Mouse (Mus musculus) midbrain, embryonic 13.5 days (tissue): Measurements from ENCODE around the gene Leprot. TPM values are rescaled to one million over a fixed set of nuclear protein-coding genes. Genes with fewer than 3 reads are reported as not detected.

ENCODE experiments used
- ATAC-seq: fragments of 200-750 bp; cut with Nextera tagmentation; 2 replicates; pipeline ENCODE4 v1.8.0; 2017; ENCODE audit warnings: mild to moderate bottlenecking, moderate TSS enrichment, moderate library complexity
- H3K27ac ChIP-seq: fragments of 300-500 bp; sonication (generic); 2 replicates; pipeline ENCODE4 v1.5.1; 2015; ENCODE audit warnings: inconsistent platforms, mild to moderate bottlenecking, moderate library complexity
- H3K27me3 ChIP-seq: fragments of 300-500 bp; sonication (generic); 2 replicates; pipeline ENCODE4 v1.6.1; 2015; ENCODE audit warnings: mild to moderate bottlenecking, inconsistent platforms
- H3K36me3 ChIP-seq: fragments of 300-500 bp; sonication (generic); 2 replicates; pipeline ENCODE4 v1.6.1; 2015; ENCODE audit warnings: mild to moderate bottlenecking, inconsistent platforms
- H3K4me1 ChIP-seq: fragments of 300-500 bp; sonication (generic); replicated peaks from 2 replicates; pipeline ENCODE4 v1.6.1; 2015; ENCODE audit warnings: inconsistent platforms
- H3K4me2 ChIP-seq: fragments of 300-500 bp; sonication (generic); replicated peaks from 2 replicates; pipeline ENCODE4 v1.6.1; 2015; ENCODE audit warnings: moderate library complexity, mild to moderate bottlenecking, inconsistent platforms
- H3K4me3 ChIP-seq: fragments of 300-500 bp; sonication (generic); replicated peaks from 2 replicates; pipeline ENCODE4 v1.5.1; 2015; ENCODE audit warnings: mild to moderate bottlenecking, inconsistent platforms
- H3K9ac ChIP-seq: fragments of 300-500 bp; sonication (generic); replicated peaks from 2 replicates; pipeline ENCODE4 v1.6.1; 2015; ENCODE audit warnings: mild to moderate bottlenecking, inconsistent platforms
- H3K9me3 ChIP-seq: fragments of 300-500 bp; sonication (generic); 2 replicates; pipeline ENCODE4 v1.6.1; 2016; ENCODE audit warnings: mild to moderate bottlenecking, inconsistent platforms
- WGBS: fragments of 180-500 bp; shearing (Covaris S2); methylation state at CpG from one replicate; pipeline ENCODE4 v1.1.7; 2015; 5-methylcytosine and 5-hydroxymethylcytosine counted together
- polyA plus RNA-seq: library from polyadenylated mRNA; unstranded; fragments of >200 nt; fragmentation: Nextera tagmentation; extraction: Ambion mirVana; gene quantifications from 2 replicates; pipeline ENCODE4 v1.2.1, GENCODE M21; 2015

Leprot gene
- polyA plus RNA-seq, 1 experiment from 2014 or later = 94.2 TPM

DNA sequence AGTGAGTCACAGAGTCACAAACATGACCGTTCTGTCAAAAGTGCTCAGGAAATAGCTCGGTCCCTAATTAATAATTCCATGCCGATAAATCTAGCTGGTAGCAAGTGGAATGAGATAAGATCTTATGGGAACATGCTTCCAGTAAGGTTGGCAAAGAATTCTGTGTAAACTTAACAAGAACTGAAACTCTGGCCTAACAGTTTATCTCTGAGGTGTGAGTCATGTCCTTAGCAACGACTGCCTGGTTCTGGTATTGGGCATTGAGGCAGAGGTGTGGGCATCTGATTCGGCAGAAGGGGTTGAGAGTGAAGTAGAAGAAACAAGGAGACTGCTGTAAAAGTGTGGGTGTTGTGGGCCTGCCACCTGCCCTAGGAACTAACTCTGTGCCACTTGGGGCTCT is 22.3 kb downstream of the Leprot start:
- no peaks in the 10 kb centered on the region for H3K36me3 ChIP-seq
- no peaks in the 10 kb centered on the region; the same call in 1 of the 2 replicates for H3K4me1 ChIP-seq
- 86% methylated on average over 5 of the region's 5 CpGs for WGBS
- H3K9me3 ChIP-seq = no peaks in the 10 kb centered on the region
- H3K27me3 ChIP-seq = no peaks in the 10 kb centered on the region
- no peak overlapping the region for H3K27ac ChIP-seq
- no peak overlapping the region for H3K4me3 ChIP-seq
- H3K9ac ChIP-seq = no peak overlapping the region
- no peak for ATAC-seq
- no peak overlapping the region for H3K4me2 ChIP-seq

DNA sequence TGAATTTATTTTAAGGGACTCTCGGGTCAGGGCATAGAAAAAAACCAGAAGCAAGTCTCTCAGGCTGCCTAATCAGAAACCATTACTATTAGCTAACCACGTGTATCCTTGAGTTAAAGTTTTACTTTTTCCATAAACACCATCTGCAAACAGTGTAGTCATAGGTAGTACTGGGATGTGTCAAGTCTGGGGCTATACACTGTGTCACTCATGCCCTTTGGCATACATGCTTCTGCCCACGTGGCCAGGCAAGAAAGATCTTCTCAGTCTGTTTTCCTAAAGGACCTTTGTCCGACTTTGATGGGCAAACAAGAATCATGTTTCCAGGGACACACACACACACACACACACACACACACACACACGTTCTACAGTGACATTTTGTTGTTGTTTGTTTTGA is 27.3 kb downstream of the Leprot start:
- Histone ChIP-seq H3K27ac (no peak overlapping the region), H3K9me3 (no peaks in the 10 kb centered on the region), H3K4me1 (no peaks in the 10 kb centered on the region), H3K27me3 (no peaks in the 10 kb centered on the region), H3K4me3 (no peak overlapping the region), H3K36me3 (no peaks in the 10 kb centered on the region), H3K4me2 (no peak overlapping the region), H3K9ac (no peak overlapping the region)
- no peak for ATAC-seq
- WGBS = 80% methylated on average over 5 of the region's 5 CpGs

DNA sequence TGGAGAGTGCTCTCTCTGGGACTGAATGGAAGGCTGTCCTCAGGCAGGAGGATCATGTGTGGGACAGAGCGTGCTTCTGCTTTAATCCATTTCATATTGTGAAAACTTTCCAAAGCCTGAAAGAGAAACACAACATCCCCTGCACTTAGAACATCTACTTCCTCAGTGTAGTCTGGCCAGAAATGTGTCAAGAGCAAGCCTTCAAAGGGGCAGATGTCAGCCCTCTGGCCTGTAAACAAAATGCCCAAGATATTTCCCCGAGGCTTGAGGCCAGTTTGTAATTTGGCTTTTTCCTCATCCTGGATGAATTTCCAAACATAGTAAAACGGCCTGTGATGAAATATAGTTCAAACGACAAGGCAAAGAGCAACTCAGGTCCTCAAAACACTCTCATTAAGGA is 28.2 kb downstream of the Leprot start:
- Histone ChIP-seq H3K4me3 (no peak overlapping the region), H3K9me3 (no peaks in the 10 kb centered on the region), H3K36me3 (no peaks in the 10 kb centered on the region), H3K9ac (no peak overlapping the region), H3K4me2 (no peak overlapping the region), H3K4me1 (no peaks in the 10 kb centered on the region), H3K27me3 (no peaks in the 10 kb centered on the region), H3K27ac (no peak overlapping the region)
- ATAC-seq = no peak
- WGBS = 76% methylated on average over 4 of the region's 4 CpGs

DNA sequence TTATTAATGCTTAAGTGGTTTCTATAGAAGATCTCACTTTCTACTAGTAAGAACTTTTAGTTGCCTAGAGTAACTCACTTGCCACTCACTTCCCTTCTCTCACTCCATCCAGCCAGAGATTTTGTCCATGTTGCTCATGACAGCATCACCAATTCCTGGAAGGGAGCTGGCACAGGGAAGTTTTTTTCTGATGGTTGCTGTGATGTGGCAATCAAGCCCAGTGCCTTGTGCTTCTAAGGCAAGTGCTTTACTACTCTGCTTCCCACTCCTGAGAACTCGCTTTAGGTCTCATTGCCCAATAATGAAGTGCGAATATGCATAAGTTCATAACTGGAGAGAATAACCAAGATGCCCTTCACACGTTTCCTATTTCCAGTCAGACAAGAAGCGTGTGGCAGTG is 35.1 kb downstream of the Leprot start:
- no peak for ATAC-seq
- WGBS = 88% methylated on average over 4 of the region's 4 CpGs
- no peak overlapping the region for H3K9ac ChIP-seq

DNA sequence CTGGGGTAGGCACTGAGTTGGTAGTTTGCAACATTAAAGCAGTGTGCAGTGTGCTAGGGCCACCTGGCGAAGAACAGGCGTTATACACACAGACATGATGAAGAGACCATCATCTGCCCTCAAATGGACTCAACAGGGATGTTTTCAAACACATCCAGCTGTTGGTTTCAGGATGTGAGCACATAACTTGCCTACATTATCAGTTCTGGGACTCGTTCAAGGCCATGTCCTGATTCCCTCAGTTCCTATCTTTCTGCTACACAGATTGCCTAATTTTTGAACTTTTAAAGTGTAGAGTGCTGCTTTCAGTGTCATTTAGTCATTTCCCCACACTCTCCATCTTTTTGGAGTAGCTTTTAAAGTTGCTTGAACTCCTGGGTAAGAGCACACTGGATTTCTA is 35.6 kb downstream of the Leprot start:
- no peaks in the 10 kb centered on the region for H3K27me3 ChIP-seq
- no peaks in the 10 kb centered on the region for H3K4me1 ChIP-seq
- no peak overlapping the region for H3K27ac ChIP-seq
- H3K9ac ChIP-seq = no peak overlapping the region
- no peak for ATAC-seq
- H3K36me3 ChIP-seq = no peaks in the 10 kb centered on the region
- no peaks in the 10 kb centered on the region for H3K9me3 ChIP-seq
- 89% methylated on average over 3 of the region's 3 CpGs for WGBS
- H3K4me2 ChIP-seq = no peak overlapping the region
- no peak overlapping the region for H3K4me3 ChIP-seq

More for the DNA sequence above, 35.1 kb downstream of the Leprot start:
- Histone ChIP-seq H3K27me3 (no peaks in the 10 kb centered on the region), H3K36me3 (no peaks in the 10 kb centered on the region), H3K9me3 (no peaks in the 10 kb centered on the region), H3K4me1 (no peaks in the 10 kb centered on the region), H3K4me3 (no peak overlapping the region), H3K4me2 (no peak overlapping the region), H3K27ac (no peak overlapping the region)

DNA sequence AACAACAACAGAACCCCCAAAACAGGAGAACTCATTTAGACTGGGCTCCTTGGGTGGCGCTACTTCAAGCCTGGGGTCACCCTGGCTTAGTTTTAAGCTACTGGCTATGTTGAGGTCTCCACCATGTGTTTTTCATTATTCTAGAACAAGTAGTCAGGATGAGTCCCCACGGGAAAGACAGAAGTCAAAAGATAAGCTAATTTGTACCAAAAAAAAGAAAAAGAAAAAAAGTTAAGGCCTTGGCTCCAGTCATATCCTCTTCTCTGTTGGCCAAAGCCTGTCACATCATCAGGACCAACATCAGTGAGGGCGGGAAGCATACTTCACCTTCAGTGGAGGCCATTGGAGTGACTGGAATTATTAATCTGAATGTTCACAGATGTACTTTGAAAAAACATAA is 37.3 kb downstream of the Leprot start:
- no peak overlapping the region for H3K4me2 ChIP-seq

DNA sequence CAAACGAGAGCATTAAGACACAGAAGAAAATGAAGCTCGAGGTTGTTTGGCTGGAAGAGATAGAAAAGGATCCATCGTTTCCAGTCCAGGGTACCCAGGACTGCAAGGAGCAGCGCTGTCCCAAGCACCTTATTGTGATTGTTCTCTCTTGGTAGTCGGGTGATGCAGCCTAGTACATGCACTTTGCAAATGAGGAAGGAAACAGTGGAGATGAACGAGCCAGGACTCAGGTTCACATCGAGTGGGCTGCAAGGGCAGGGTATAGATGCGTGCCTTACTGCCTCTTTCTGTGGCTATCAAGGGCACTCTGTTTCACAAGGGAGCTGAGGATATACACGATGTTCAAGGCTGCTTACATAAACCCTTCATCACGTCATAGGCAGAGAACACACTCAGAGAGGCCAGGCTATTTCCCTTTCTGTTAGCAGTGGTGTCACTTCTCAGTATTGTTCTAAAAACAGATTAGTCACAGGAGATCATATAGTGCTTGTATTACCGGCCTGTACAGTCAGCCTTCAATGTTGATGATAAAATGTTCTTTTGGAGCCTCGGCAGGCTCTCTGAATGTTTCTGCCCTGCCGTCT is 38.8 kb downstream of the Leprot start:
- Histone ChIP-seq H3K27me3 (no peaks in the 10 kb centered on the region), H3K4me3 (no peak overlapping the region), H3K4me2 (no peak overlapping the region), H3K36me3 (no peaks in the 10 kb centered on the region), H3K9me3 (no peaks in the 10 kb centered on the region), H3K4me1 (no peaks in the 10 kb centered on the region), H3K9ac (no peak overlapping the region), H3K27ac (no peak overlapping the region)
- WGBS = 79% methylated on average over 13 of the region's 13 CpGs
- ATAC-seq = no peak

More for the DNA sequence above, 37.3 kb downstream of the Leprot start:
- no peak for ATAC-seq
- Histone ChIP-seq H3K9ac (no peak overlapping the region), H3K36me3 (no peaks in the 10 kb centered on the region), H3K27ac (no peak overlapping the region), H3K27me3 (no peaks in the 10 kb centered on the region), H3K4me1 (no peaks in the 10 kb centered on the region), H3K4me3 (no peak overlapping the region), H3K9me3 (no peaks in the 10 kb centered on the region)
- WGBS = 93% methylated on average over 3 of the region's 3 CpGs

DNA sequence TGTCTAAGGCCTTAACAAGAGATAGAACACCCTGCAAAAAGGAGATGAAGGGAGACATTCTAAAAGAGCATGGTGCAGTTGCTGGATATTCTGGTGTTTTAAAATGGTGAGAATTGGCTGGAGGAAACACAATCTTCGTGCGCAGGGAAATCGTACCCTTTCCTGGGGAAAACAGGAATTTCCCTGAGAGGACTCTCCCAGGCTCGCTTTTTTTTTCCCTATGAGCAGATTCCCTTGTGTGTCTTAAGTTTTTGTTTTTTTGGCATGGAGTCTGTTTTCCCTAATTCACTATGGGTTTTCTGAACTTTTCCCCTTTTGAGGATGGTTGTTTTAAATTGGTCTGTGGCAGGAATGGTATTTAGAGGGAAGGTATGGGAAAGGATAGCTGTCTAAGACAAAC is 41.7 kb downstream of the Leprot start:
- Histone ChIP-seq H3K4me2 (no peak overlapping the region), H3K27me3 (no peaks in the 10 kb centered on the region), H3K9ac (no peak overlapping the region), H3K36me3 (no peaks in the 10 kb centered on the region), H3K4me1 (no peaks in the 10 kb centered on the region), H3K4me3 (no peak overlapping the region), H3K27ac (no peak overlapping the region), H3K9me3 (no peaks in the 10 kb centered on the region)
- WGBS = 96% methylated on average over 4 of the region's 4 CpGs
- ATAC-seq = no peak

DNA sequence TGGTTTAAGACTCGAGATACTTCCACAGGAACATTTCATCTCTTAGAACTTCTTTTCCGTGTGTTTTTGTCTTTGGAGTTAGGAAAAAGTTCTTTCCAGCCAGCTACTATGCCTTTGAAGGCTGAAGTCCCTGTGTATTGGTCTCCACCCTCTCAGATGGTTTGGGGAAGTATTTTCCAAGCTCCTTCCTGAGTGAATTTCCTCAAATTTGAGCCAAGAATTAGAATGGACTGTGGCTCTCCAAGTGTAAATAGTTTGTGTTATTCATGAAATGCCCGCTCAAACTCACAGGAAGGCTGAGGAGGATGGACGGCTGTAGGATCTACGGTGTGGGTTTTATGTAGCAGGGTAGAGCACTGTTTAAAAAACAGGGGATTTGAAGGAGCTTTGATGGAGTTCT is 42.1 kb downstream of the Leprot start:
- Histone ChIP-seq H3K4me3 (no peak overlapping the region), H3K27ac (no peak overlapping the region), H3K4me1 (no peaks in the 10 kb centered on the region), H3K9ac (no peak overlapping the region), H3K4me2 (no peak overlapping the region), H3K36me3 (no peaks in the 10 kb centered on the region), H3K9me3 (no peaks in the 10 kb centered on the region), H3K27me3 (no peaks in the 10 kb centered on the region)
- no peak for ATAC-seq
- 87% methylated on average over 5 of the region's 5 CpGs for WGBS

DNA sequence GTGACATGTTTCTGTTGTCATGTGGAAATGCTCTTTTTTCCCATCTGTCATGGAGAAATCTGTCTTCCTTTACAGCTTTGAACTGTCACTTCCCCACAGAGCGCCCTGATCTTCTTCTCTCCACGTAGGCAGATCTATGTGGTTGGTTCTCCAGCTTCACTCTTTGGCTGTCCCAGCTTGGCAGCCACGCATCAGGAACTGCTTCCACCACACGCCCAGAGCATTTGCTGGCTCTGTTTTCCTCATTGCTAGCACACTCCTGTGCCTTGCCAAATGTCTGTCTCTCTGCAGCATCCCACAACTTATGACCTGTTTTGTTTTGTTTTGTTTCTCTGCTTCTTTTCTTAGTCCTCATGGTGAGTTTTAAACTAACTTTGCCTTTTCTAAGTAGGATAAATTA is 45.4 kb downstream of the Leprot start:
- H3K36me3 ChIP-seq = no peaks in the 10 kb centered on the region
- H3K9me3 ChIP-seq = no peaks in the 10 kb centered on the region
- H3K27me3 ChIP-seq = no peaks in the 10 kb centered on the region
- no peak overlapping the region for H3K4me2 ChIP-seq
- 78% methylated on average over 4 of the region's 4 CpGs for WGBS
- ATAC-seq = no peak
- no peak overlapping the region for H3K9ac ChIP-seq
- H3K4me3 ChIP-seq = no peak overlapping the region
- H3K27ac ChIP-seq = no peak overlapping the region
- no peaks in the 10 kb centered on the region for H3K4me1 ChIP-seq

DNA sequence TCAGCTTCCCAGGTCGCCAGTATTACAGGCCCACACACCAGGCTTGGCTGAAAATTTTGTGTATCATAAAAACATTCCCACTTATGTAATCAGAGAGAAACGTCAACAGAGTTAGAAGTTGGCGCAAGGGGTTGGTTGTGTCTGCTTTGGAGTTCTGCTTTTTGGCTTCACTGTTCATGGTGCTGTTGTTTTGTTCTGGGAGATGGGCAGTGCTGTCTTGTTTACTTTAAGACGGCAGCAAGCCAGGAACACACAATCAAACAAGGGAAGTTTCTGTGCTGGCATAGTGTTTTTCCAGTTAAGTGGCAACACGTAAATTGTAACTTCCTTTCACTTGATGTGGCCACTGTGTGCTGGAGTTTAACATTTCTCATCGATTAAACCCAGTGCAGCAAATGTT is 47.0 kb downstream of the Leprot start:
- Histone ChIP-seq H3K4me1 (no peaks in the 10 kb centered on the region), H3K4me3 (no peak overlapping the region), H3K4me2 (no peak overlapping the region), H3K36me3 (no peaks in the 10 kb centered on the region), H3K27me3 (no peaks in the 10 kb centered on the region), H3K27ac (no peak overlapping the region), H3K9me3 (no peaks in the 10 kb centered on the region), H3K9ac (no peak overlapping the region)
- ATAC-seq = no peak
- WGBS = 81% methylated on average over 6 of the region's 6 CpGs

DNA sequence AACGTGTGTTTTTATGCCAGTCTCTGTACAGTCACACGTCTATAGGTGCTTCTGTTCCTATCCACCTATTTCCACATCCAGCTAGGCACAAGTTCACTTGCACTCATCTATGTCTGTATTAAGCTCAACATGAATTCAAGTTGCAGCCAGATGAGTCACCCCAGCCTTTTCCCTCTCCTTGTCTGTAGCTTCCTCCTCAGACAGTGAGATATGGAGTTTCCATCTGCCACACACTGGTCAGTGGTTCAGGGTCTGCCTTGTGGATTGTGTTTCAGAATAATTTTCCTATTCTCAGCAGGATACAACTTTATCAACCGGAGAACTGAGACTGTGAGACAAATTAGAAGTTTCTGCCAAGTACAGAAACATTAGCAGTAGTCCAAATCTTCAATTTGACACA is 49.7 kb downstream of the Leprot start:
- Histone ChIP-seq H3K9me3 (no peaks in the 10 kb centered on the region), H3K27me3 (no peaks in the 10 kb centered on the region), H3K36me3 (no peaks in the 10 kb centered on the region), H3K4me3 (no peak overlapping the region), H3K27ac (no peak overlapping the region), H3K4me1 (no peaks in the 10 kb centered on the region), H3K9ac (no peak overlapping the region), H3K4me2 (no peak overlapping the region)
- no peak for ATAC-seq
- WGBS = 86% methylated on average over 3 of the region's 3 CpGs

DNA sequence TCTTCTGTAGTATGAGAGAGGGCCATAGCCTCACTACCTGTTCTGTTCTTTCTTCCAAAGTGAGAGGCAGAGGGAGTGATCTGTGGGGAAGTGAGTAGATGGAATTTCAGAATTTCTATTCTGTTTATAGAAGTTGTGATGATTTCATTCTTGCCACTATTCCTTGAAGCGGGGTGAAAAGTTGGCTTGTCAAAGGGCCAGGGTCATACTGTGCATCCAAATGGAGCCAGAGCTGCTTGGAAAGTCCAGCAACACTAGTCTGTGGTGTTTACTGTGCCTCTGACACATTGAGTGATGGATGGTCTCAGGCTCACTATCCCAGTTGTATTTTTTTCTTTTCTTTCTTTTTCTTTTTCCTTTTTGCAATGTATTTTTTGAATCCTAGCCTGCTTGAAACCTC is 51.9 kb downstream of the Leprot start:
- WGBS = 93% methylated on average over 1 of the region's 1 CpGs
- Histone ChIP-seq H3K4me3 (no peak overlapping the region), H3K36me3 (no peaks in the 10 kb centered on the region), H3K27me3 (no peaks in the 10 kb centered on the region), H3K9ac (no peak overlapping the region), H3K4me2 (no peak overlapping the region), H3K27ac (no peak overlapping the region), H3K4me1 (no peaks in the 10 kb centered on the region), H3K9me3 (no peaks in the 10 kb centered on the region)
- ATAC-seq = no peak
